Mouse (Mus musculus) spleen, postnatal 14 days (tissue): ENCODE data around the gene Pygm.

ENCODE experiments used
- DNase-seq, 2 experiments: peaks; one replicate each; pipeline ENCODE4 v3.0.0; 2021 to 2022; ENCODE audit warnings: low spot score in 2 of 2

Pygm gene

DNA sequence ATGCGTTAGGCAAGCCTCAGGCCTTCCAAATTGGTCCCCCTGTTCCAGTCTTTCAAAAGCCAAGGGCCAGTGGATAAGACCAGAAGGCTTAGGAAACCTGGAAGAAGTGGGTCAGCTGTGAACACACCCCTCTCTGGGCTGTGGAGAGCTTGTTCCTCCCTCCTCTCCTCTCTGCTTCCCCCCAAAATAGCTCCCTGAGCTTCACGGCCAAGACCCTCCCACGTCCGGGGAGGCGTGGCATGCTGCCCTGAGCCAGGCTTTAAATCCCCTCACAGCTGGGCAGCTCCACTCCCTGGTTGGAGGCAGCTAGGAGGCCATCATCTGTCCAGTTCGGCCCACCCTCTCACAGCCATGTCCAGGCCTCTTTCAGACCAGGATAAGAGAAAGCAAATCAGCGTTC, at the start of gene Pygm:
TSS of gene Pygm (plus strand) at position 272 of the 400 bp plus-strand sequence.
- no peak for DNase-seq

DNA sequence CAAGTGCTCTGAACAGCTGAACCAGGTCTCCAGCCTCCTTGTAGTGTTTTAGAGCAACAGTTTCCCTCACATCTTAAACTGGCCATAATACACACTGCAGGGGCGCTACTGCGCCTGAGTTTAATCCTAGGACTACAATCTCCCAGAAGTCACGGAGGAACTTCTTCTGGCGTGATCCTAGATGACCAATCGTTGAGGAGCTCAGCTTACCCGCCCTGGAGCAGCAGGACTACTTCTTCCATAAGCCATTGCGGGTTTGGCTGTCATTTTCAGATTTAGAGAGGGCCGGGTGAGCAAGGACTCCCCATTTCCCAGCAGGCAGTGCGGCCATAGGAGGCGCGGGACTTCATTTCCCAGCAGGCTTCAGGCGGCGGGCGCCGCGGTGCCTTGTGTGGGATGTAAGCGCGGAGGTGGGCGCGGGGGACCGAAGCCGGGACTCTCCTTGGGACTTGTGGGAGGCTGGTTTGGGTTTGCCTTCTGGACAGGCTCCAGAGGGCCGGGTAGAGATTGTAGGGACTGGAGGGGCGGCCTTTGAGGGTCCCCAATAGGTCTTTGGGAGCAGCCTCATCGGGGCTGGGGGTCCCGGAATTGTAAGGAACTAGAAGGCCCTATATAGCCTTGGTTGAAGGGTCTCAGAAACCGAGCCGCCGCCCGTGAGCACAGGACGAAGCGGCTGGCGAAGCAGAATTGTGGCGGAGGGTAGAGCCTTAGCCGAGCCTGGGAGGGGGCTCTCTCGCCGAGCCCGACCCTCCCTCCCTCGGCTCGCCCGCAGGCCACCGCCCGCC, 49.3 kb upstream of the Pygm start, which contains the start of gene Men1:
TSS of gene Men1 (plus strand) at position 307 of the 785 bp plus-strand sequence.
- DNase-seq, result peak; percentile 79 to 84

DNA sequence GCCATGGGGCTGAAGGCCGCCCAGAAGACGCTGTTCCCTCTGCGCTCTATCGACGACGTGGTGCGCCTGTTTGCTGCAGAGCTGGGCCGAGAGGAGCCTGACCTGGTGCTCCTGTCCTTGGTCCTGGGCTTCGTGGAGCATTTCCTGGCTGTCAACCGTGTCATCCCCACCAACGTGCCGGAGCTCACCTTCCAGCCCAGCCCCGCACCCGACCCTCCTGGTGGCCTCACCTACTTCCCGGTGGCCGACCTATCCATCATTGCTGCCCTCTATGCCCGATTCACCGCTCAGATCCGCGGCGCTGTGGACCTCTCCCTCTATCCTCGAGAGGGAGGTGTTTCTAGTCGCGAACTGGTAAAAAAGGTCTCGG, 48.8 kb upstream of the Pygm start:
- DNase-seq, result peak in 1 of 2 experiments; percentile 25

DNA sequence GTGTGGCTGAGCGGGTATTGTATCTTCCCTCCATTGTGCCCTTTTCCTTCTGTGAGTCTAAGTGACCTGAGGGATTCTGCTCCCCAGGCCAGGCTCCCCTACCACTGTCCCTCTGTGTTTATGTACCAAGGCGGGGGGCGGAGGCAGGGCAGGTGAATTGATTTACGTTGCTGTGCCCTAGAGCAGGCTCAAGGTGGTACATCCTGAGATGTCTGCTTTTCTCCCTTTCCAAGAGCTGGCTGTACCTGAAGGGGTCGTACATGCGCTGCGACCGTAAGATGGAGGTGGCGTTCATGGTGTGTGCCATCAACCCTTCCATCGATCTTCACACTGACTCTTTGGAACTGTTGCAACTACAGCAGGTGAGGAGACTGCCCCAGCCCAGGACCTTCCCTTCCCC, 47.3 kb upstream of the Pygm start:
- DNase-seq, result no peak

DNA sequence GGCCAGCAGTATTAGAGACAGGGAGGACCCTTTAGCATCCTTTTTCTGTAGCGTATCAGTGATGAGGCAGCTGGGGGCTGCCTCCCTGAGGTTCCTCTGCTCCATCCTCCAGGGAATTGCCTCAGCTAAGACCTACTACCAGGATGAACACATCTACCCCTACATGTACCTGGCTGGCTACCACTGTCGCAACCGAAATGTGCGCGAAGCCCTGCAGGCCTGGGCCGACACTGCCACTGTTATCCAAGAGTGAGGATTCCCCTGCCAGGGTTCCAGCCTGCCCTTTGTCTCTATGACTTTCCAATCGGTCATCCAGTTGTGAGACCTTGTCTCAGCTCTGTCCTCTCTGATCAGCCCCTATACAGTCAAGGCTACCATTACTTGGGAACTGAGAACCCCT, 46.0 kb upstream of the Pygm start:
- DNase-seq, result no peak

DNA sequence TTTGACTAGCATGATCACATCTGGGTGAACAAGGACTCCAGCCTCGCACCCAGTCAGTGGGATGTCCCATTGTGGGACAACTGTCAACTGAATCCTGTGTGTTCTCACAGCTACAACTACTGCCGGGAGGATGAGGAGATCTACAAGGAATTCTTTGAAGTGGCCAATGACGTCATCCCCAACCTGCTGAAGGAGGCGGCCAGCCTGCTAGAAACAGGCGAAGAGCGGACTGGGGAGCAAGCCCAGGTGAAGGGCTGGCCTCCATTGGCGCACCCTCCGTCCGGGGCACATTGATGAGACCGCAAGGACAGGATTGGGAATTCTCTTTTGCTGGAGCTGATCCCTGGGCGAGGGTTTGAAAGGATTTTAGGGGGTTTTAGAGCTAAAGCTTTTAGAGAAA, 45.5 kb upstream of the Pygm start:
- no peak for DNase-seq

DNA sequence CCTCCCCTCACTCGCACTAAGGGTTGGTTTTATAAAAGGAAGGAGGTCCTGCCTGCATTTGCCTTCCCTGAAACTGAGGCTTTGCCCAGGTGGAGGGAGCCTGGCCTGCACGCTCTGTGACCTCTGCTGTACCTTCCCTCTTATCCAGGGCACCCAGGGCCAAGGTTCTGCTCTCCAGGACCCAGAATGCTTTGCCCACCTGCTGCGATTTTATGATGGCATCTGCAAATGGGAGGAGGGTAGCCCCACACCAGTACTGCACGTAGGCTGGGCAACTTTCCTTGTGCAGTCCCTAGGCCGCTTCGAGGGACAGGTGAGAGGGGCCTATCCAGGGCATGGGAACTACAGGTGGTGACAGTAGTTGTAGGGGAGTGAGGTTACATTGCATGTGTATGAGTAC, 45.0 kb upstream of the Pygm start:
- no peak for DNase-seq

DNA sequence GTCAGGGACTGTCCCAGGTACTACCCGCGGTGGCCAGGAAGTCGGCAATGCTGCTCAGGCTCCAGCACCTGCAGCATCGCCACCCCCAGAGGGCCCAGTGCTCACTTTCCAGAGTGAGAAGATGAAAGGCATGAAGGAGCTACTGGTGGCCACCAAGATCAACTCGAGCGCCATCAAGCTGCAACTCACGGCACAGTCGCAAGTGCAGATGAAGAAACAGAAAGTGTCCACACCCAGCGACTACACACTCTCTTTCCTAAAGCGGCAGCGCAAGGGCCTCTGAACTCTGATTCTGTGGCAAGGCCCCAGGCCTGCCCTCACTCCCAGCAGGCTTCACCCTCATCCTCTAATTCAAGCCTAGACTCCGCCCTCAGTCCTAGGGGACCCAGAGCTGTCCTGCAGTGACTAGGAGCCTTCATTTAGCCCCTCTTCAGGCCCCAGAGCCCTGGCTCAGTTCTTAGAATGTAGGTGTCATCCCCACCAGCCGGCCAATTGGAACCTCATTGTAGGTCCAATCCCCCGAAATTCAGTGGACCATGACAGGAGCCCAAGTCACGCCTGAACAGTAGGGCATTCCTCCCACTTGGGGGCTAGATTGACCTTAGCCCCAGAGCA, 44.2 kb upstream of the Pygm start:
- DNase-seq, result peak; percentile 58 to 71

DNA sequence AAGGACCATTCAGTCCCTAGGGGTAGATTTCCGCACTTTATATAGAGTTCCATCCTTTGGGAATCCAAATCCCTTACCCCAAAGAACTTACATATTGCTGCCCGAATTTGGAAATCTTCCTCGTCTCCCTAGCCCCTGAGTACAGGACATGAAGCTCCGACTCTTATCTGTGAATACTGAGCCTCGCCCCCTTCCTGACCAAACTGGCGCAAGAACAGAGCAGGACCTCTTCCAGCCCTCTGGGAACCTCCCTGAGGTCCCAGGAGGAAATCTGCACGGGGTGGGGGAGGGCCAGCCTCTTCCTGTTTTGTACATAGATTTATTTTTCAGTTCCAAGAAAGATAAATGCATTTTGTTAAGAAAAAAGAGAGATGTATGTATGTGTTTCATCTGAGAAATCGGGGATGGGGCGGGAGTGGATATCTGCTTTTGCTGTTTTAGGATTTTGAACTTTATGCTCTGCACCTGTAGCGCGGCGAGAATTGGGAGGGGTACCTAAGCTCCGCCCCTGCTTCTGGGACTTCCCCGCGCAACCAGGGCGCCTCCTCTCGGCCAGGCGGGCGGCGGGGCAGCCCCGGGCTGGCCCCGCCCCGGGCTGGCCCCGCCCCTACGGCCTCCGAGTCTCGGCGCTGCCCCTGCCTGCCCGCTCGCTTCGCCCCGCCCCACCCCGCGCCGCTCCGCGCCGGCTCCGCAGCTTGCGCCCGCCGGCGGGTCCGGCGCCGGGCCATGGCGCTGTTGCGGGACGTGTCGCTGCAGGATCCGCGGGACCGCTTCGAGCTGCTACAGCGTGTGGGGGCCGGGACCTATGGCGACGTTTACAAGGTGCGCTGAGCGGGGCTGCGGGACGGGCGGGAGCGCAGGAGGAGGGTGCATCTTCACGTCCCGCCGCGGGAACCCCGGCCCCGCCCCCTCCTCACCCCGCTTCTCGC, 43.4 kb upstream of the Pygm start, which contains the start of gene Map4k2:
TSS of gene Map4k2 (plus strand) at position 612 of the 929 bp plus-strand sequence.
- DNase-seq, result peak; percentile 84 to 88

DNA sequence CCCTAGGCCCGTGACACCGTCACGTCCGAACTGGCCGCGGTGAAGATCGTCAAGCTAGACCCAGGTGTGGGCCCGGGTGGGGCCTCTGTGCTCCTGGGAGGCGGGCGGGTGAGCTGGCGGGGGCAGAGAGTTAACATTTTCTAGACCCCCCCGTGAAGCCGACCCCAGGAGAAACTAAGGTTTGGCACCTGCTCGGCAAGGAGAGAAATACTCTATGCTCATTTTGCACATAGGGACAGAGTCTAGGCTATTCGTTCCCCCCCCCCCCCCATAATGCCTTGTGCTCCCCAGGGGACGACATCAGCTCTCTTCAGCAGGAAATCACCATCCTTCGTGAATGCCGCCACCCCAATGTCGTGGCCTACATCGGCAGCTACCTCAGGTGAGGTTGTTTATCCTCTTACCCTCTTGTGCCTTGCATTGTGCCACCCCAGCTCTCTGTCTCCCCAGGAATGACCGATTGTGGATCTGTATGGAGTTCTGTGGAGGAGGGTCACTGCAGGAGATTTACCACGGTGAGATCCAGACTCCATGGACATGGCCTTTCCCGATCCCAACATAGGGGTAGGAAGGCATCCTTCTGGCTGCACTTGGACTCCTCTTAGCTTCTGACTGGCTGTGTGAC, 42.6 kb upstream of the Pygm start:
- DNase-seq, result no peak

DNA sequence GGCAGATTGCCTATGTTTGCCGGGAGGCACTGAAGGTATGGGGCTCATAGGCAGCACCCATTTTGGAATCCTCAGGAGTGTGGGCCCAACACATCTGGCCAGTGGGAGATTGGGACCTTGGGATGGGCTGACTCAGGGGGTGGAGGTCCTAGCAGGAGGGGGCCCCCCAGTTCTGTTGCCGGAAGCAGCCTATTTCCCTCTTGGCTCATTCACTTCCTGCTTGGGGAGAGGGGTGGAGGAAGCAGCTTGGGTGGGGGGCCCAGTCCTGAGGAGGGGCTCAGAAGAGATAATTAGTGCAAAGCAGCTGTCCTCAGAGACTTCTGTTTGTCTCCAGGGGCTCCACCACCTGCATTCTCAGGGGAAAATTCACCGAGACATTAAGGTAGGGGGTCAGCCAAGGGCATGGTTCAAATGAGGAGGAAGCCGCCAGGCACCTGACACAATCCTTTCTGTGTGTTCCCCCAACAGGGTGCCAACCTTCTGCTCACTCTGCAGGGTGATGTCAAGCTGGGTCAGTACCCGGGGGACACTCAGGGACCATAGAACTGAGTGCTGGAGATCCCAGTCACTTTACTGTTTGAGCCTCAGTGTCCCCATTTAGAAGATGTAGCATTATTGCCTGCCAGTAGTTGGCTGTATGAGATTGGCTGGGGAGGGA, 41.8 kb upstream of the Pygm start:
- no peak for DNase-seq

DNA sequence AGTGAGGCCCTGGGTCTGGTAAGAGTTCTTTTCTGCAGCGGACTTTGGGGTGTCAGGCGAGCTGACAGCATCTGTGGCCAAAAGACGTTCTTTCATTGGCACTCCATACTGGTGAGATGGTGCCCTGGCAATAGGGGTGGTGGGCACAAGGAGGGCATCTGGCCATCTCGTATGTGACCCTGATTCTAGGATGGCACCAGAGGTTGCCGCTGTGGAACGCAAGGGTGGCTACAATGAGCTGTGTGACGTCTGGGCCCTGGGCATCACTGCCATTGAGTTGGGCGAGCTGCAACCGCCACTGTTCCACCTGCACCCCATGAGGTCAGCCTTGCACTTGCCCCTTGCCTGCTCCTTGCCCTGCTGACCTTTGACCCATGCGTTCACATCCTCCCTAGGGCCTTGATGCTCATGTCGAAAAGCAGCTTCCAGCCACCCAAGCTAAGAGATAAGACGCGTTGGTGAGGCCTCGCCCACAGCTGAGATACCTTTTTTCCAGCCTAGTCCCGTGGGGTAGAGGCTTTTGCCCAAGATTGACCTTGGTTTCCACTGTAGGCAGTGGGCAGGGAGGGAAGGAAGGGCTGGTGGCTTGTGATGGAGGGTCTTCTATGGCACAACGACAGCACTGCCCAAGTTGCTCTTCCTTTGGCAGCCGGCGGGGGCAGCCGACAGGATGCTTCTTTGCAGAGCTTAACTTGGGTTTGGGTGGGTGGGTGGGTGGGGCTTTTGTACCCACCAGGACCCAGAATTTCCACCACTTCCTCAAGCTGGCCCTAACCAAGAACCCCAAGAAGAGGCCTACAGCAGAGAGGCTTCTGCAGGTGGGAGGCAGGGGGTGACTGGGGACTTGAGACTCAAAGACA, 40.9 kb upstream of the Pygm start:
- no peak for DNase-seq

DNA sequence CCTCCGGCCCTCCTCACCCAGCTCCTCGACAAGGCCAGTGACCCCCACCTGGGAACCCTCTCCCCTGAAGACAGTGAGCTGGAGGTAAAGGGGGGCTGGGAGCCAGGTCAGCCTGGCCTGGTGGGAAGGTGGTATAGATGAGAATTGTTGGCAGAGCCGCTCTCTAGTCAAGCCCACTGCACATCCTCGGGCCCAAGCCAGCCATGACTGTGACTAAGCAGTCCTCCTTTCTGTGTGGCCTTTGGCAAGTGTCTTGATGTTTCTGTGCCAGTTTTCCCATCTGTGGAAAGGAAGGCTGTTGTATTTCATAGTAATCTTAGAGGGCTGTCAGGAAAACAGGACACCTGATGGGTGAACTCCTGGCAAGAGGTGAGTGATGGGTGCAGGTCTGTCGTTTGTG, 40.2 kb upstream of the Pygm start:
- no peak for DNase-seq

DNA sequence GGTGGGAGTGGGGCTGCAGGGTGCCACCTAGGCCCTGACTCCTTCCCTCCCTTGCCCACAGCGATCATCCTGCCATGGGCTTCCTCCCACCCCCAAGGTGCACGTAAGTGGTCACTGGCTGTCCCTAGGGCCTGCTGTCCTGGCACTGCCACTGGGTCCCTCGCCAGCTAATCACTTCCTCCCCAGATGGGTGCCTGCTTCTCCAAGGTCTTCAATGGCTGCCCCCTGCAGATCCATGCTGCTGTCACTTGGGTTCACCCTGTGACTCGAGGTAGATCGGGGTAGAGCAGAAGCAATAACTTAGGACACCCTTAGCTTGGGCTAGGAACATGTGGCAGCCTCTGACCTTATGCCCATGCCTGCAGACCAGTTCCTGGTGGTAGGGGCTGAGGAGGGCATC, 38.2 kb upstream of the Pygm start:
- DNase-seq, result no peak

DNA sequence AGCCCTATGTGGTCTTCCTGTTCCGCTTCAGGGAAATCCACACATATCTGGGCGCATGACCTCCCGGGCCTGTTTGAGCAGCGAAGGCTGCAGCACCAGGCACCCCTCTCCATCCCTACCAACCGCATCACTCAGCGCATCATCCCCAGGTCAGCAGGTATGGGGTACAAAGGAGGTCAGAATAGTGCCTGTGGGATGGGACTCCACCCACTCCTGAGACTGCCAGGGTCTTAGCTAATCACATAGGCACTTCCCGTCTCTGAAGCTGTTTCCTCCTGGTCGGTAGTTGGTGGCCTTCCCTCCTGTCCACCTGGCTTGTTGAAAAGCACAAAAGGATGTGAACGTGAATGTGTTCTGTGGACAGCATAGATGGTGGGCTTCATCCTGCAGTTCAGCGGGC, 37.5 kb upstream of the Pygm start:
- DNase-seq, result no peak

DNA sequence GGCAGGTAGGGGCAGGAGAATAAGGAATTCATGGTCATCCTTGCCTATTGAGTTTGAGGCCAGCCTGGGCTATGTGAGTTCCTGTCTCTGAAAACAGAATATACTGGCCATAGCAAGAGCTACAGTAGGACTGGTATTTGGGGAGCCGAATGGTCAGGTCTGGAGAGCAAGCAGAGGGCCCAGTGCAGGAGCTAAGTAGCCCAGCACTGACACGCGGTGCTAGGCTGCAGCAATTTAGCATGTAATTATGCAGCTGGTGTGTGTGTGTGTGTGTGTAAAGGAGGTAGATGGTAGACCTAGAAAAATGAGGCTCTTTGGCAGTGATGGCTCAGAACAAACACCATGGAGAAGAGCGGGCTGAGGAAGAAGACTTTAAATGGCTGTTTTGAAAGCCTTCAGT, 36.6 kb upstream of the Pygm start:
- DNase-seq, result no peak

DNA sequence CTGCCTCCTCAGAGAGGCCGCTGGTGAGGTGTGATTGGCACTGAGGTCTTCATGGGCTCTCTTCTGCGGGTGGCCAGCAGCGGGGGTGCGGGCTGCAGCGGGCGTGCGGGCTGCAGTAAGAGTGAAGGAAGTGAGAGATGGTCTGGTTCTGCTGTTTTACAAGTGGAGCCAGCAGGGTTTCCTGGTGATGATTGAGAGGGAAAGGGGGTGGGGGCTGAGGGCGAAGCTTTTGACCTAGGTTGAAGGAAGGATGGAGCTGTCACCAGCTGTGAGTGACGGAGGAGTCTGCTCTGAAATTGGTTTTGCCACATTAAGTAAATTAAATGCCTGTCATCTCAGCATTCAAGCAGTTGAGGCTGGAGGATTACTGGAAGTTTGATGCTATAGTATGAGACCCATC, 35.5 kb upstream of the Pygm start:
- DNase-seq, result no peak

DNA sequence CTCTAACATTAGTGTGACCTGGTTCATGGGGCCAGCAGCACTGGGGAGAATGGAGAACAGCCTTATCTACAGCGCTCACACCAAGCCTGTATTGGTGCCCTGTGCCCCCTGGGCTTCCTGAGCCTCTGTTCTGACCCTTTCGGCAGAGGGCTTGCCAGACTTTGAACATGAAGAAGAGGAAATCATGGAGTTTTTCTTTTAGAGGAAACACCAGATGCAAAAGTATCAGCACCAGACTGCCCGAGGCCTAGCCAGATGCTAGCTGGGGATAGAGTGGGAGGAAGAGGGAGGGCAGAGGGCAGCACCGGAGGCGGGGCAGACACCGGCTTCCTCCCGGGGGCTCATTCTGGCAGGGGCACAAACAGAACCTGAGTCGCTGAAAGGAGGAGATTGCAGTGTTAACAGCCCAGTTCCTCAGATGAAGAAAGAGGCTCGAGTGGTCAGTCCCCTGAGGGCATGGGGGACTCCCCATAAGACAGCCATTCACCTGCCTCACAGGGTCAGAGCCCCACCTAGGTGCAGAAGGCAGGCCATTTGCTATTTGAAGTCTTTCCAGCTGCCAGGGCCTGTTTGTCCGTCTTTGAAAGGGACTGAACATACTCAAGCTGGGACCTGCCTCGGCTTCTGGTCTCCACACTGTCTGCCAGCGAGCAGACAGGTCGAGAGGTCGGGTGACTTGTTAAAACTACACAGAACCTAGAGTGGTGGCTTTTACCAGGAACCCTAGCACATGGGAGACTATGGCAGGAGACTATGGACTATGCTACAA, 34.8 kb upstream of the Pygm start:
- no peak for DNase-seq

DNA sequence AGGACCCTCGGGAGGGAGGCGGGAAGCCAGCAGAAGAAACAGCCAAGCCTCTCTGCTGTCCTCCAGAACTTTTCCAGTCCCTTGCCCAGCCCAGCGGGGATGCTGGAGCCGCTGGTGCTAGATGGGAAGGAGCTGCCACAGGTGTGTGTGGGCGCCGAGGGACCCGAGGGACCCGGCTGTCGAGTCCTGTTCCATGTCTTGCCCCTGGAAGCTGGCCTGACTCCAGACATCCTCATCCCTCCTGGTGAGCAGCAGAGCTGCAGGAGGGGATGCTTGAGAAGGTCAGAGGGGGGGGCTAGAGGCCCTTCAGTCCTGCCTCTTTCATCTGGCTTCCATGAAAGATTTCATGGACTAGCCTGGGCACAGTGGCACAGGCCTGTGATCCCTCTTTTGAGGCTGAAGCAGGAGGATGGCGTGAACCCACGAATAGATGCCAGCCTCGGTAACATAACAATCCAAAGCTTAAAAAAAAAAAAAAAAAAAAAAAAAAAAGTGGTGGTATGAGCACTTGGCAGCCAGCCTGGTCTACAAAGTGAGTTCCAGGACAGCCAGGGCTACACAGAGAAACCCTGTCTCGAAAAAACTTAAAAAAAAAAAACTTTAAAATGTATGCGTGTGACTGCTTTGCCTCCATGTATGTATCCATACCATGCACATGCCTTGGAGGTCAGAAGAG, 32.6 kb upstream of the Pygm start:
- DNase-seq, result no peak
